Mouse (Mus musculus) neural tube, embryonic 15.5 days (tissue): ENCODE data around the gene Sdhaf2. TPM values are rescaled to one million over a fixed set of nuclear protein-coding genes. Genes with fewer than 3 reads are reported as not detected.

ENCODE experiments used
- ATAC-seq: fragments of 200-750 bp; cut with Nextera tagmentation; 2 replicates; pipeline ENCODE4 v1.8.0; 2017; ENCODE audit warnings: mild to moderate bottlenecking, moderate TSS enrichment, moderate library complexity; ENCODE audit not compliant: low FRiP score
- H3K27ac ChIP-seq: fragments of 300-500 bp; sonication (generic); replicated peaks from 2 replicates; pipeline ENCODE4 v1.5.1; 2015; ENCODE audit warnings: mild to moderate bottlenecking, inconsistent platforms
- H3K27me3 ChIP-seq: fragments of 300-500 bp; sonication (generic); replicated peaks from 2 replicates; pipeline ENCODE4 v1.6.1; 2015; ENCODE audit warnings: inconsistent platforms
- H3K36me3 ChIP-seq: fragments of 300-500 bp; sonication (generic); 2 replicates; pipeline ENCODE4 v1.6.1; 2015; ENCODE audit warnings: inconsistent platforms
- H3K4me1 ChIP-seq: fragments of 300-500 bp; sonication (generic); 2 replicates; pipeline ENCODE4 v1.6.1; 2015; ENCODE audit warnings: inconsistent platforms
- H3K4me2 ChIP-seq: fragments of 300-500 bp; sonication (generic); 2 replicates; pipeline ENCODE4 v1.6.1; 2015; ENCODE audit warnings: inconsistent platforms, mild to moderate bottlenecking, moderate library complexity
- H3K4me3 ChIP-seq: fragments of 300-500 bp; sonication (generic); replicated peaks from 2 replicates; pipeline ENCODE4 v1.5.1; 2015; ENCODE audit warnings: mild to moderate bottlenecking, inconsistent platforms
- H3K9ac ChIP-seq: fragments of 300-500 bp; sonication (generic); replicated peaks from 2 replicates; pipeline ENCODE4 v1.6.1; 2015; ENCODE audit warnings: mild to moderate bottlenecking, inconsistent platforms
- H3K9me3 ChIP-seq: fragments of 300-500 bp; sonication (generic); replicated peaks from 2 replicates; pipeline ENCODE4 v1.6.1; 2016; ENCODE audit warnings: inconsistent platforms
- WGBS: fragments of 180-500 bp; shearing (Covaris S2); methylation state at CpG from one replicate; pipeline ENCODE4 v1.1.7; 2015; ENCODE audit warnings: mixed read lengths; 5-methylcytosine and 5-hydroxymethylcytosine counted together
- polyA plus RNA-seq: library from polyadenylated mRNA; unstranded; fragments of >200 nt; fragmentation: Nextera tagmentation; extraction: Ambion mirVana; gene quantifications from 2 replicates; pipeline ENCODE4 v1.2.1, GENCODE M21; 2015

Gene Sdhaf2
- polyA plus RNA-seq, 1 experiment from 2014 or later, result 67.7 TPM

DNA sequence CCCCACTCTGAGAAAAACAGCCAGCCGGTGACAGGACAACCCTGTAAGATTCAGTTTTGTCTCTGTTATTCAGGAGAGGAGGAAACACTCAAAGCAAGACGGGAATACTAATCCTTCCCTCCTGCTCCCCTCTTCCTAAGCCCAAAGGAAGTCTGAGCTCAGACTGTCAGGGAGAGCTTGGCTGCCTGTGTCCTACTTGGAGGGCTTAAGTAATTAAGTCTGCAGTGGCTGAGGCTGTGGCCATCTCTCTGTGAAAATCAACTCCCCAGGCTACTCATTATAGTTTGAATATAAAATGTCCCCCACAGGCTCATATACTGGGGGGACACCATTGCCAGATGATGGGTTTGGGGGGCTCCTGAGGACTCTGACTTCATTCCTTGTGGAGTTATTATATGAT is 29.0 kb downstream of the Sdhaf2 start:
- 0 out of 2 replicates have a peak, but pooled peaks have one; percentile 33 for ATAC-seq
- Histone ChIP-seq H3K4me3 (no peak overlapping the region), H3K27me3 (no peaks in the 10 kb centered on the region), H3K9me3 (no peaks in the 10 kb centered on the region), H3K36me3 (peaks cover 29% of the 10 kb centered on the region), H3K4me2 (no peak overlapping the region), H3K9ac (no peak overlapping the region), H3K4me1 (peaks cover 27% of the 10 kb centered on the region), H3K27ac (peak overlapping the region; percentile 28; the same call in 1 of the 2 replicates)
- WGBS, result 59% methylated on average over 2 of the region's 2 CpGs

DNA sequence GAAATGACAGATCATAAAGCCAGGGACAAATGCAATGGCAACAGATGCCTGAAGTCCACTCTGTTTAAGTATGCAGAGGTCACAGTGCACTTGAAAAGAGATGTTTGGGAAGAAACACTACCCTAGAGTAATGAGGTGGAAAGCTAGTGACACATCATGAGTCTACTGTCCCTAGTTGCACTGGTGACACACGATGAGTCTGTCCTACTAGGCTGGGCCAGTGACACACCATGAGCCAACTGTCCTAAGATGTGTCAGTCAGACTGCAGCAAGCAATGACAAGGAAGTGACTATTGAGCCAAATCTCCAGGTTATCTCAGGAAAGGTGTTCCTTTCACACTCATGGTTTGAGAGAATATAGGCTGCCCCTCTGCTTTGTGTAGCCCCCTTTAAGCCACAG is 30.3 kb downstream of the Sdhaf2 start:
- Histone ChIP-seq H3K9ac (no peak overlapping the region), H3K27ac (no peak overlapping the region), H3K9me3 (no peaks in the 10 kb centered on the region), H3K4me1 (peaks cover 27% of the 10 kb centered on the region), H3K27me3 (no peaks in the 10 kb centered on the region), H3K4me2 (no peak overlapping the region), H3K36me3 (peaks cover 16% of the 10 kb centered on the region), H3K4me3 (no peak overlapping the region)
- 87% methylated on average over 1 of the region's 1 CpGs for WGBS
- no peak for ATAC-seq

DNA sequence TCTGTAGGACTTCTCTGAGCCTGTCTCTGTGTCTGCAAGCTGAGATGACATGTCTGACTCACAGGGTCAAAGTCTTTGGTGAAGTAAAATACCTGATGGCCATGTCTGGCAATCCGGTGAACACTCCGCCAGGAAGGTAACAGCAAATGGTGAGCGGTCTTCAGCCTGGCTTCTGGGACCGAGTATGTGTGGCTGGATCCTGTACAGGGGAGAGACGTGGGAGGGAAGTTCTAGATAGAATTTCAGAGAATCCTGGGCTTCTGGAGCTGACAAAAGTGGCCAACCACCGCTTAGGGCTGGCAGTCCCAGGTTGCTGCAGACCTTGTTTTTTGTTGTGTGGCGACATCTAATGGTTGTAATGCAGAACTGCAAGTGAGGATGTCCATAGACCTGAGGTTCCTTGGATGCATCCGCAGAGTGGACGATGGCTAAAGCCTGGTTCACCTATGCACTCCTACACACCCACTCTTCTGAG is 39.6 kb downstream of the Sdhaf2 start:
- WGBS, result 24% methylated on average over 9 of the region's 9 CpGs
- Histone ChIP-seq H3K4me3 (no peak overlapping the region), H3K9me3 (no peaks in the 10 kb centered on the region), H3K4me1 (peaks cover 11% of the 10 kb centered on the region), H3K27ac (no peak overlapping the region), H3K4me2 (no peak overlapping the region), H3K27me3 (peaks cover 15% of the 10 kb centered on the region; the same call in 1 of the 2 replicates), H3K36me3 (no peaks in the 10 kb centered on the region), H3K9ac (no peak overlapping the region)
- peak; percentile 81 for ATAC-seq

DNA sequence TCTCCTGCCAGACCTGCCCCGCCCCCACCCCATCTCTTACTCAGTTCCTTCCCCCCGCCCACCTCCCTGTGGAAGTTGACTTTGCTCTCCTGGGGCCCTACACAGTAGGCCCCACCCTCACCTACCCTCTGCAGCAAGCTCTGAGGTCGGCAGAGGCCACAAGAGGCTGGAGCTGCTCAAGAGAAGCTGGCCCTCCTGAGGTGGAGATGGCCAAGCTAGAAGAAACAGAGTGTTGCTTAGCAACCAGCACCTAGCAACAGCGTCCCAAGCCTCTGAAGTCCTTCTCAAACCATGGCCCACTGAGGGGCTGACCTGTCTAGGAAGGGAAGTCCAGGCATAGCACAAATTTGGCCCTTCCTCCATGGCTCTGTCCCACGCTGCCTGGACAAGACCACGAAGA is 43.2 kb downstream of the Sdhaf2 start, which contains the start of gene Ppp1r32:
Ppp1r32 (minus strand) TSS at position 226 of the 400 bp plus-strand sequence.
- 36% methylated on average over 6 of the region's 6 CpGs for WGBS
- Histone ChIP-seq H3K27me3 (peaks cover 13% of the 10 kb centered on the region; the same call in 1 of the 2 replicates), H3K4me2 (no peak within 1 kb of the TSS), H3K4me3 (no peak within 1 kb of the TSS), H3K9ac (no peak within 1 kb of the TSS), H3K27ac (no peak within 1 kb of the TSS), H3K9me3 (no peaks in the 10 kb centered on the region), H3K36me3 (no peaks in the 10 kb centered on the region), H3K4me1 (peaks cover 11% of the 10 kb centered on the region)
- ATAC-seq, result no peak

DNA sequence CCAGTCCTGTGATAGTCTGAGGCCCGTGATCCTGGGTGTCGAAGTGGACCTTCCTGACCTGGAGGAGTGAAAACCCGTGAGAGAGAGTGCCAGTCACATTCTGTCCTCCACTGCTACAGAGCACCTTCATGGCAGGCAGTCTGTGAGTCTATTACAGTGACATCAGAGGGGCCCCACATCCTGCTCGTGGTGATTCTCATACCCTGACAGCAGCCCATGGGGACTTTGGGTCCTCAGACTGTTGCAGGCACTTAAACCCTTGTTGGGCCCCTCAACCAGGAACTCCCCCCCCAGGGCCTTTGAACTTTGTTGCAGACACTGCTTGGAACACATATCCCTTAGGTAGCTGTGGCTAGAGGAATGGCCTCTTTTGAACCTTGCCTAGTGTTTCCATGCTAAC is 46.4 kb downstream of the Sdhaf2 start:
- no peak overlapping the region for H3K4me2 ChIP-seq
- H3K9ac ChIP-seq, result no peak overlapping the region
- H3K27me3 ChIP-seq, result no peaks in the 10 kb centered on the region
- peaks cover 9% of the 10 kb centered on the region for H3K4me1 ChIP-seq
- ATAC-seq, result no peak
- no peak overlapping the region for H3K4me3 ChIP-seq
- no peaks in the 10 kb centered on the region for H3K36me3 ChIP-seq
- H3K9me3 ChIP-seq, result no peaks in the 10 kb centered on the region
- H3K27ac ChIP-seq, result no peak overlapping the region
- 67% methylated on average over 4 of the region's 4 CpGs for WGBS

DNA sequence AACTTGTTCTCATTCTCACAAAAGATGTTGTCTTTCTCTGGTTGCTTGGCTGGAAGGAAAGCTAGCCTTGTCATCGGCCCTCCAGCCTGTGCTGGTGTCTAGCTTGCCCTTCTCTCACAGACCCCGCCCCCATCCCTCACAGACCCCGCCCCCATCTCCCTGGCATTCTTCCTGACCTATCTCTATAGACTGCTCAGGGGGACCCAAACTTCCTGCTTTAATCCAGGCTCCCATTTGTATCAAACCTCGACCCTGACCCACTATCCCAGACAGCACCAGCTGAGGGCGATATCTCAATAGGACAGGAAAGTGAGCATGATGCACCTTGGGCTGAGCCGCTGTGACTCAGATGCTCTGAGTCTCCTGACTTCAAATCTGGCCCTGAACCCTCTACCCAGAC is 52.2 kb downstream of the Sdhaf2 start:
- H3K4me1 ChIP-seq, result no peaks in the 10 kb centered on the region
- 23% methylated on average over 6 of the region's 6 CpGs for WGBS
- H3K9ac ChIP-seq, result no peak overlapping the region
- no peaks in the 10 kb centered on the region for H3K9me3 ChIP-seq
- H3K4me3 ChIP-seq, result no peak overlapping the region
- no peak overlapping the region for H3K4me2 ChIP-seq
- no peak for ATAC-seq
- no peaks in the 10 kb centered on the region for H3K27me3 ChIP-seq
- H3K36me3 ChIP-seq, result no peaks in the 10 kb centered on the region
- no peak overlapping the region for H3K27ac ChIP-seq

DNA sequence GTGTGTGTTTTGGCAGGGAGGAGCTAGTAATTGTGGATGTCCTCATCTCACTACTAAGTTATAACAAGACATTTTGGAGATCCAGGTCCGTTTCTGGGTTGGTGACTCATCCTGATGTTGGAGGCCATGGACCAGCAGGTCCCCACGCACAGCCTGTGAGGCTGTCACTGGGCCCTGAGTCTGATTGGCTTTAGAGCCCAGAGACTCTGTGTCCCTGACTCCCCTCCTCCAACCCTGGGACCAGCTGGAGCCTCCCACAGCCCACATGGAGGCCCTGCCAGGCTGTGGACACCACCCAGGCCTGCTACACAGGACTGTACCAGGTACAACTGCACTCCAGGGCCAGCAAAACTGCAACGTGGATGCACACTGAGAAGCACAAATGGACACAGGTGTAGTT is 53.0 kb downstream of the Sdhaf2 start:
- no peak overlapping the region for H3K27ac ChIP-seq
- no peak overlapping the region for H3K4me3 ChIP-seq
- ATAC-seq, result no peak
- H3K36me3 ChIP-seq, result no peaks in the 10 kb centered on the region
- H3K9ac ChIP-seq, result no peak overlapping the region
- no peaks in the 10 kb centered on the region for H3K9me3 ChIP-seq
- no peaks in the 10 kb centered on the region for H3K27me3 ChIP-seq
- H3K4me2 ChIP-seq, result no peak overlapping the region
- H3K4me1 ChIP-seq, result no peaks in the 10 kb centered on the region
- 78% methylated on average over 3 of the region's 3 CpGs for WGBS

DNA sequence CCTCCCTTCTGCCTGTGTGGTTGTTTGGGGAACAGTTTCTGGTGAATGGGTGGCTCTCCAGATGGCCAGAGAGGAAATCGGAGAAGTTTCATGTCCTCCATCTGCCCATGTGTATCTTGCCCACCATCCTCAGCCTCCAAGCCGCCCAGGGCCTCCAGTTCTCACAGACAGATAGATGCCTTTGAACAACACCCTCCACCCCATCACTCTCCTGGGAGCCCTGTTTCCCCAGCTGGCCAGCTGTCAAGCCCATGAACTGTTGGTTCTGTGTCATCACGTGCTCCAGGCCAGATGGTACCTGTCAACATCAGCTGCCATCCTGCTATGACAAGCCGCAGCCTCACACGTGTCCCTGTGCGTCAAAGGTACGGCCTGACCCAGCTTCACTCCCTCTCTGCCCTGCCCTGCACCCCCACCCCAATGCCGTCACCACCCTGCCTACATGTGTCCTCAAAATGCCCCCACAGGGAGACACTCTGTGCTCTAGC is 56.7 kb downstream of the Sdhaf2 start:
- no peaks in the 10 kb centered on the region for H3K27me3 ChIP-seq
- 62% methylated on average over 8 of the region's 8 CpGs for WGBS

DNA sequence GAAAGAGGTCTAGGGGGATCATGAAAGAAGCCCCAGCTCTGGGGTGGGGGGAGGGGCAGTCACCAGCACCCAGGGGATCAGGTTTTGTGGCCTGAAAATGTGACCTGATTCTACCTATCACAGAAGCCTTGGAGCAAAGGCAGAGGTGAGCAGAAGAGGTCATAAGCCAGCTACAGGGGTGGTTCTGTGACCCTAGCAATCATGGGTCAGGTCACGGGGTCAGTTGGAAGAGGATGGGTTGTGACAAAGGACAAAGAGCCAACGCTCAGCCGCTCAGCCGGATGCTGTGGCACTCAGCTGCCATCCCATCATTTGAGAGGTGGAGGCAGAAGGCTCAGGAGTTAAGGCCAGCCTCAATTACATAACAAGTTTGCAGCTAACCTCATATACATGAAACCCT is 61.5 kb downstream of the Sdhaf2 start:
- 13% methylated on average over 4 of the region's 4 CpGs for WGBS
- Histone ChIP-seq H3K4me1 (no peaks in the 10 kb centered on the region), H3K4me3 (no peak overlapping the region), H3K27ac (no peak overlapping the region), H3K4me2 (no peak overlapping the region), H3K27me3 (peaks cover 22% of the 10 kb centered on the region), H3K9me3 (no peaks in the 10 kb centered on the region), H3K36me3 (no peaks in the 10 kb centered on the region), H3K9ac (no peak overlapping the region)
- ATAC-seq, result no peak

More for the DNA sequence above, 56.7 kb downstream of the Sdhaf2 start:
- H3K9ac ChIP-seq, result no peak overlapping the region
- no peak overlapping the region for H3K4me2 ChIP-seq
- H3K4me3 ChIP-seq, result no peak overlapping the region
- no peak for ATAC-seq
- H3K36me3 ChIP-seq, result no peaks in the 10 kb centered on the region
- no peak overlapping the region for H3K27ac ChIP-seq
- H3K9me3 ChIP-seq, result no peaks in the 10 kb centered on the region
- H3K4me1 ChIP-seq, result no peaks in the 10 kb centered on the region

DNA sequence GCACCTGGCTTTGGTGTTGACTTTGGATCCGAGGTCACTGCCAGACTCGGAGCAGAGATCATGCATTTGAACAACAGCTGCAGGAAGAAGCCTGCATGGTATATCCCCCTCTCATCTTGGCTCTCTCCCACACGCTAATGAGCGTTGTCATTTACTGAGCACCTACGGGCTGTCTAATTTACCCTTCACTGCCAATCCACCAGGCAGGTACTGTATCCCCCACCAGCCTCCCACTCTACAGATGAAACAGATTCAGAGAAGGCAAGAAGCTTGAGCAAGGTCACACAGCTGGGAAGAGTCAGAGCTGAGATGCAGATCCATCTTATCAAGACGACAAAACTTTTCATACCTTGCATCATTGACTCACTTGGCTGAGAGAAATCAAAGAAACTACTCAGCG is 64.4 kb downstream of the Sdhaf2 start:
- peaks cover 41% of the 10 kb centered on the region for H3K27me3 ChIP-seq
- no peak for ATAC-seq
- H3K4me2 ChIP-seq, result no peak overlapping the region
- H3K4me1 ChIP-seq, result peaks cover 18% of the 10 kb centered on the region
- WGBS, result 46% methylated on average over 7 of the region's 7 CpGs
- no peak overlapping the region for H3K27ac ChIP-seq
- no peaks in the 10 kb centered on the region for H3K36me3 ChIP-seq
- no peaks in the 10 kb centered on the region for H3K9me3 ChIP-seq
- no peak overlapping the region for H3K9ac ChIP-seq
- H3K4me3 ChIP-seq, result no peak overlapping the region

DNA sequence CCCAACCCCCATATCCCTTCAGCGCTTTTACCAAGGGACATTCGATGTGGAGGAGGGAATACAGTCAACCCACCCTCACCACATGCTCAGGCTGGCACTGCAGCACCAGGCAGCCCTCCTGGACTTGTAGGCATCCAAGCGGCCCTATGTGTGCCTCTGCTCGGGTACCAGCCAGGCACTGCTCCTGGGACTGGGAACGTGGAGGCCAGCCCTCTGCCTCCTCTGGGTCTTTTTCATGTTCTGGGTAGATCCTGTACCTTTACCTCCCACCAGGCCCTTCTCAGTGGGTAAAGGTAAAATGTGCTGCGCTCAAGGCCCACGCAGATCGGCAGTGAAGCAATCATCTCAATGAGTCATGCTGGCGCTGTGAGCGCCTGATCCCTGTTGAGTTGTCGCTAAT is 66.0 kb downstream of the Sdhaf2 start:
- Histone ChIP-seq H3K9ac (no peak overlapping the region), H3K36me3 (no peaks in the 10 kb centered on the region), H3K27ac (no peak overlapping the region), H3K4me1 (peaks cover 28% of the 10 kb centered on the region), H3K4me2 (no peak overlapping the region), H3K9me3 (no peaks in the 10 kb centered on the region), H3K4me3 (no peak overlapping the region), H3K27me3 (peaks cover 58% of the 10 kb centered on the region)
- ATAC-seq, result no peak
- WGBS, result 45% methylated on average over 11 of the region's 11 CpGs

DNA sequence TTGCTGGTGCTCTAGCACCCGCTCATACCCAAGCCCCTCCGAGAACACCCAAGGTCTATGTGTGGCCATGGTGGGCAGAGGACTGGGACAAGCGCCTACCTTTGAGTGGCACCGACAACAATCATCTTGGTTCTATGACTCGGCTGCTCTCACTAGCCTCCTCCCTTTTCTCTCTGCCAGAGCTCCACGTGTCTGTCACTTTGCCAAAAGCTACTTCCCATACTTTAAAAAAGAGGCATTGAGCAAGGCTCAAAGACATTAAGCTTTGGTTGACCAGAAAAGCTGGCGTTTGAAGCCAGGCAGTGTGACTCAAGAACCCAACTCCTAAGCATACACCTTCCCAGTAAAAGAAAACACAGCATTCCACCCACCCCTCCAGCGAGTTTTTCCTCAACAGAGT is 67.8 kb downstream of the Sdhaf2 start:
- H3K27me3 ChIP-seq, result peaks cover 66% of the 10 kb centered on the region

More for the DNA sequence above, 67.8 kb downstream of the Sdhaf2 start:
- Histone ChIP-seq H3K9ac (no peak overlapping the region), H3K36me3 (no peaks in the 10 kb centered on the region), H3K4me2 (peak overlapping the region; percentile 87), H3K4me3 (peak overlapping the region; percentile 45), H3K4me1 (peaks cover 28% of the 10 kb centered on the region), H3K27ac (no peak overlapping the region), H3K9me3 (no peaks in the 10 kb centered on the region)
- ATAC-seq, result peak; percentile 11; the same call in 1 of the 2 replicates
- WGBS, result 27% methylated on average over 8 of the region's 8 CpGs
